Mouse (Mus musculus) heart, adult 2 months (tissue): ENCODE measurements around the gene Ampd1.

Source experiments
- EP300 ChIP-seq: fragments of 200-500 bp; IDR thresholded peaks from 2 replicates; pipeline ENCODE4 v1.6.1; 2011; ENCODE audit warnings: low read depth, low read length, control low read depth; ENCODE audit not compliant: insufficient read depth
- POLR2A ChIP-seq: fragments of 200-500 bp; IDR thresholded peaks from 2 replicates; pipeline ENCODE4 v1.6.1; 2011; ENCODE audit warnings: mild to moderate bottlenecking, low read depth, low read length, control low read depth; ENCODE audit not compliant: insufficient read depth

- TF ChIP-seq EP300 (no peak), POLR2A (no peak)
Observed at GRCm38 (mm10) chr3:103057752-103058151, 16.1 kb upstream of the Ampd1 start.
